Mouse (Mus musculus): ENCODE results near the gene Atp6v1g3.

Gene Atp6v1g3

DNA sequence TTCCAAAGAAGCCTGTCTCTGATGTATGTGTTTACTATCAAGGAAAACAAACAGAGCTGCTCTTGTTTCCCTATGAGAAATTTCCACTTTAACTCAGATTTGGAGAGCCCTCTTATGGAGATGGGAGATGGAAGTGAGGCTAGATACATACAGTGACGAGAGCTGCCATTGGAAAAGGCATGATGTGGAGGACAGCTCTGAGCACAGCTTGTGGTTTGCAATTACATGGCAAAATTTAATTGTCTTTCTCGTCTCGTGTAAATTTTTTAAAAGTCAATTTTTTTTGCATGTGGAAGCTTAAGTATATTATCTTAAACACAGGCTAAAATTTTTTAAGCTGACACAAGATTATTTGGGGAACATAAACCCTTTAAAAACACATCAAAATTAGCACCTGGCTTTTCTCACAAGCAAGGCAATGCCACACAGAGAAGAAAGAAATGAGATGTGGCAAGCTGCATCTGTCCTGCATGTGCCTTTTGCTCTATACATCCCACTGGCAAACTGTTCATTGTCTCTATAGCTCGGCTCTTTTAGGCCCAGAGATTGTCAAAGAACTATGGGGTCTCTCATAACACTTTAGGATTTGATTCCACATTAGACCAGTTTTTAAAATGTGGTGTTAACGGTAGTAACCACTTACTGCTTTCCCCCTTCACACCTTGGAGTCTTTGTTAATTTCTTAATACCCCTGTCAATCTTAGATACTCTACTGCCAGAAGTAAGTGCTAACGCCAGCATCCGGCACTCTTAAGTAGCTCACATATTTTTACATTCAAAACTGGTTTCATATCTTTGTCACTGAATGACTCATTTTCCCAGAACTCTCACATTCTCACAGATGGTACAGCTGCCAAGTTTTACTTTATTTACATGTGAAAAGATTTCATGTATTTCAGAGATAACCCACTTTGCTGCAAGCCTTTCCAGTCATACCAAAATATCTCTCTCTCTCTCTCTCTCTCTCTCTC lies 16.2 kb downstream of the Atp6v1g3 start:
- no peak for DNase-seq

DNA sequence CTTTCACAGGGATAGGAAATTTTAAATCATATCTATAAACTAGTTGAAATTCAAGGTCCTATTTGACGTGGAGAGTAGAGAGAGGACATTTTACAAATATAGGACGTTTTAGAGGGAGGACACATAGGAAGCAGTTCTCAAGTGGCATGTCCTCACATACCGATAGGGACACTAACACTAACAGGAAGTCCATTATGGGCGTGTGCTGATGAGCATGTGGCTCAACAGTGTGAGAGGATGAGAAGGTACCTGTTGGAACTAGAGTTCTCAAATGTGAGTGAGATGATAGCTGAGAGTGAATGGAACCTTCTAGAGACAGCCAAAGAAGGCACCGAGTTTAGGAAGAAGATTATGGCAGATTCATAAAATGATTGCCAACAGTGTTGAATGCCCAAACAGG lies 17.9 kb downstream of the Atp6v1g3 start:
- DNase-seq: no peak

DNA sequence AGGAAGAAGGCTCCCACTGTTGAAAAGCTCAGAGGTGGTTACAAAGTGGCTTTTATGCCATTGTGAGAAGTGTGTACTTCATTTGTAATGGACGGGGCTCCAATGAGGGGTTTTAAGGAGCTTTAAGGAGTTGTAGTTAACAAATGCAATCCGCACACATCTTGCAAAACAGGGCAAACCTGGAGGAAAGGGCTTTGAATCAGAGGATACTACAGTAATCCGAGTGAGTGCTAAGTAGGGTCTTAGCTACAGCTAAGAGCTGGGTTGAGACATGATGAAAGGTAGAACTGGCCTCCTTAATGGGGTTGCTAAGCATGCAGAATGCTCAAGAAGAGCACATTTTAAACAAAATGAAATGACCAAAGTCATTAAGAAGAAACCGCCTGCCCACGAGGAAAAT lies 20.9 kb downstream of the Atp6v1g3 start:
- DNase-seq: no peak

DNA sequence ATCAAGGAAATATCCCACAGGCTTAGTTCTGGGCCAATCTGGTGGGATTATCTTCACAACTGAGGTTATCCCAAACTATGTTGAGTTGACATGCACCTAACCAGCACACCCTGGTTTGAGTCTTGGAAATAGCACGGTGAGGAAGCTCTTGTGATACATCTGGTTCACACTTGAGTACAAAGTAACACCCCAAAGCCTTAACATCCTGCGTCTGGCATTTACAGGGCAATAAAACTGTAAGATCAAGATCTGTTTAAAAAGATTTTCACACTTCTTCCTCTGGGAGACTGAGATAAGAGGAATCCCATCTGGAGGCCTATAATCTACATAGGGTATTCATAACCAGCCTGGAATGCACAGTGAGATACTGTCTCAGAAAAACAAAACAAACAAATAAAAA lies 24.6 kb downstream of the Atp6v1g3 start:
- no peak for DNase-seq

DNA sequence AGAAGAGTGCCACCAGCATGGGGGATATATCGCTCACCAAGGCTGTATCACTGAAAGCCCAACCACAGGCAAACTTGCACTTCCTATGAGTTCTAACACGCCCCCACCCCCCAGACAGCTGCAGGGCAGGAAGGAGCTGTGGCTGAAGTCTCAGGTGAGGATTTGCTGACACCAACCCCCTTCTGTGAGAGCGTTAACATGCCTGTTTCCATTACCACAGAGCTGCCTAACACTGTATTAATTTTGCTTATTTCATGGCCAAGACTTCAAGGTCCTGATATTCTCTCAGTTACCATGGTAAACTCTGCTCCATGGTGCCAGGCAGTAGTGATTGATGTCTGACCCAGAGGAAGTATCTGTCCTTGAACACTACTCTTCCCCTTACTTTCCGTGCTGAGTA lies 26.0 kb downstream of the Atp6v1g3 start:
- DNase-seq: peak; percentile 17

DNA sequence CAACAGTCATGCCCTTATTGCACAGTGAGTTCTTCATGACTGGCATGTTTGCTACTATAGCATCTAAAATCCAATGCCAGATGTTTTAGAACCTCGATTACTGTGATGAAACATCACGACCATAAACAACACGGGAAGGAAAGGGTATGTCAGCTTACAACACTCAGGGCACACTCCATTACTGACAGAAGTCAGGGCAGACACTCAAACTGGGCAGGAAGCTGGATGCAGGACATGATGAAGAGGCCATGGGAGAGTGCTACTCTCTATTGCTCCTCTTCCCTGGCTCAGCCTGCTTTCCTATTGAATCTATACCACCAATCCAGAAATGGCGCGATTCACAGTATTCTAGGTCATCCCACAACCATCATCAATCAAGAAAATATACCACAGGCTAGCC lies 28.4 kb downstream of the Atp6v1g3 start:
- DNase-seq: no peak

DNA sequence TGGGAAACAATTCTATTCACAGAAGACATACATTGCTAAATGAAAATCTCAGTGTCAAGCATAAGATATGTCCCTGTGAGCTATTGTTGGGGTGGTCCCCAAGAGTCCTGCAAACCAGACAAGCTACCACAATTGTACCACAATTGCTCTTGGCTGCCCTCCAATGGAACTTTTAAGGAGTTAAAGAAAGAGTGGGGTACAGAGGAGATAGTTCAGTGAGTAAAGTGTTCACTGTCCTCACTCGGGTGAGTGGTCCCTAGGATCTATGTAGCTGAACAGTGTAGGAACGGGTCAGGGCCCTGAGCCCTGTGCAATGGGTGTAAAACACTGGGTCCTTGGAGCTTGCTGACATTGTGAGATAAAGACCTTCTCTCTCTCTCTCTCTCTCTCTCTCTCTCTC lies 29.2 kb downstream of the Atp6v1g3 start:
- no peak for DNase-seq

DNA sequence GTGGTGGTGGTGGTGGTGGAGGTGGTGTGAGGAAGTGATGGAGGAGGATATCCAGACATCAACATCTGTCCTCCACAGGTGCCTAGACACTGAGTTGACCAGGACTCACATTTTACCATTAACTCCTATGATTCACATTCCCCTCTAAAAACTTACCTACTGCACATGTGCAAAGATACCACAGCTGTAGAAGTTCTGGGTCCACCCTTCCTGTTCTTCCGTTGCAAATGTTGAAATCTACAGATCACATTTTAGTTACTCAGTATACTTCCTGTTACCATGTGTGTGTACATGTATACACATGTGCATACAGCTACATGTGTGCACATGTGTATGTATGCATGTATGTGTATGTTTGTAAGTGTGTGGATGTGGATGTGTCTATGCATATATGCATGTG lies 29.8 kb downstream of the Atp6v1g3 start:
- DNase-seq: peak; percentile 10

DNA sequence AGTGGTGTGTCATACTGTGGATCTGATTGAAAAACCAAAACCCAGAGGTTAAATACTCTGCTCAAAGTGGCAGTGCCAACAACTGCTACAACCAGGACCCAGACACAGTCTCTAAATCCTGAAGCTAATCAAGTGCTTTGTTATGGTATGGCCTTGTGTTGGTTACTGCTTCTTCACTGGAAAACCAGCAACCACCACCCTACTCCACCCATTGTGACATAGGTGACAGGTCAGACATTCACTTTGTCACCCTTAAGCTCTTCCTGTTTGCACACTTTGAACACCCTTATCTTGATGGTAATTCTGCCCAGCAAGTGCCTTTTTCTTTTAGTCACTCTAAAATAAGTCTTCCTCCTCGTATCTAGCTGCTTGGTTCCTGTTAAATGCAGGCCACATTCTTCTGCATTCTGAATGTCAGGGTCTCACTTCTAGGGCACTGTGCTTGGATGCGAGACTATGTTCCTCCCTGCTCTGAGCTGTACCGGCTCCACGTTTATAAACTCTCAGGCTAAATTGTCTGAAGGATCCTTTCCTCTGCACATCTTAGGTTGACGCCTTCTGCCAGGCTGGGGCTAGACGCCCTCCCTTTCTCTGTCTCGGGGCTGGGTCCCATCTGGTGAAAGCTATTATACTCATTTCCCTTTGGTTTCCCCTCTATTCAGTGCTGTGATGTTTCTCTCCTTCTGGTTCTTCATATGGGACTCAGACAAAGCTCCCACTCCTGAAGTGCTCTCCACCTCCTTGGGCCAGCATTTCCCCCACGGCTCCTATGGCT lies 30.8 kb downstream of the Atp6v1g3 start:
- DNase-seq: peak; percentile 28

DNA sequence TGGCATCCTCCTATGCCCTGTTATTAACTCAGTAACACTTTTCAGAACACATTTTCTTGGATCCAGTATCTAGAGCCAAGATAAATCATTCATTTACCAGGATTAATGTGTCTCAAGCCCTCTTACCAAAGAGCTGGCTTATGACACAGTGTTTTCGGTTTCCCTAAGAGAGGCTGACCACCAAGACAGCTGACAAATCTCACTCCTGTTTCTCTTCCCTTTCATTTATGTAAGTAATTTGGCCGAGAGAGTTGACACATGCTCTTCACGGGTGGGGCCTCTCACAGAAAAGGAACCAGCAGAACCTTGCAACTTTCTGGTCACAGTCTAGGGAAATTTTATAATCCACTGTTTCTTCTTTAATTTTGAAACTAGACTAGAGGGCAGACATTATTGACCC lies 49.1 kb downstream of the Atp6v1g3 start:
- DNase-seq: peak; percentile 65

DNA sequence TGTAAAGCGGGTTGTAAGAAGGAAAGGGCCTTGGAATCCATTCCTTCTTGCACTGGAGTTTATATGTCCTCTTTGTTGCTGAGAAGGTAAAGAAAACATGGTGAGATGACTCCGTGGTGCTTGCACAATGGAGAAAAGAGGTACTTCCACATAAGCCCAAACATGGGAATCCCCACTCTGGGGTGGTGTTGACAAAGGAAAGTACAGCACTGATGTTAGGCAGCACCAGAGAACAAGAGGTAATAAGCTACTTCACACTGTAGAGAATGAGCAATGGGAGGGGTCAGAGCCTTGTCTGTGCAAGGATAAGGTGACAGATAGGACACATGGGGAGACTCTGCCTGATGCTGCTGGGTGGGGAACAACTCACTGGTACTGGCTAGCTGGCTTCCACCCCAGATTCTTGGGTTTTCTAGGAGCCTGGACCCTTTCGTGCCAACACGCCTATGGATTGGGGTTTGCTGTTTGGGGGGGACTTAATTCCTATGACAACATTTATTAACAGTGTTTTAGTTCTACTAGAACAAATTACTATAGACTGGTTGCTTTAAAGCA lies 49.6 kb downstream of the Atp6v1g3 start:
- DNase-seq: peak; percentile 56

DNA sequence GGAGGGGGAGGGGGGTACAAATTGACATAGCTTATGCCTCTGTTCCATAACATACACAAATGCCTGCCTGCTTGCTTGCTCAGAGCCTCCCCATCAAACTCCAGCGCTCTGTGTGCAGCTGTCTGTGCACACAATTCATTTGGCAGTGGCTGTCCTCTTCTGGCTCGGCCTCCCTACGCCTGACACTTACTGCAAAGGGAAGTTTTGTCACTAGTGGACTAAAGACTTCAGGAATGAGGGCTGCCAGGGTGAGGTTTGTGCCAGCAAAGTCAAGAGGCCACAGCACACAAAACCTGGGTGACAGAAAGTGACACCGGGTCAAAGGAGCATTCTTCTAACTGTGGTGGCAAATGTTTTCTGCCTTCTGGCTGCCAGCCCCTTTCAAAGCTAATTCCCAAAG lies 52.6 kb downstream of the Atp6v1g3 start:
- DNase-seq: no peak

DNA sequence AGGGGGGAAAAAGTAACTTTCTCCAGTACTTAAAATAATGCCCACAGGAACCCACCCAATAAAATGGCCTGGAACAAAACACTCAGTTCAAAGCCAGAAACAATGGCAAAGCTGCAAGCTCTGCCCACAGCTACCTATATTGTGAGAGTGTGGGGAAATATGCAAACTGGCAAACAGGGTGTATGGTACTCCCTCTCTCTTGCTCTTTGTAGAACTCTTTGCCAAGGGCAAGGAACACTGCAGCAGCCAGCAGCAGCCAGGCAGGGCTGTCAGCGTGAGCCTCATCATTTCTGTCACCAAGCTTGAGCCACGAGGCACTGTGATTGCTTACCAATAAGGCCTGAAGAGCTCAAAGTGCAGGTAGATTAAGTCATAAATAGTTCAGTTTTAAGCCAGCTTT lies 53.0 kb downstream of the Atp6v1g3 start:
- no peak for DNase-seq

DNA sequence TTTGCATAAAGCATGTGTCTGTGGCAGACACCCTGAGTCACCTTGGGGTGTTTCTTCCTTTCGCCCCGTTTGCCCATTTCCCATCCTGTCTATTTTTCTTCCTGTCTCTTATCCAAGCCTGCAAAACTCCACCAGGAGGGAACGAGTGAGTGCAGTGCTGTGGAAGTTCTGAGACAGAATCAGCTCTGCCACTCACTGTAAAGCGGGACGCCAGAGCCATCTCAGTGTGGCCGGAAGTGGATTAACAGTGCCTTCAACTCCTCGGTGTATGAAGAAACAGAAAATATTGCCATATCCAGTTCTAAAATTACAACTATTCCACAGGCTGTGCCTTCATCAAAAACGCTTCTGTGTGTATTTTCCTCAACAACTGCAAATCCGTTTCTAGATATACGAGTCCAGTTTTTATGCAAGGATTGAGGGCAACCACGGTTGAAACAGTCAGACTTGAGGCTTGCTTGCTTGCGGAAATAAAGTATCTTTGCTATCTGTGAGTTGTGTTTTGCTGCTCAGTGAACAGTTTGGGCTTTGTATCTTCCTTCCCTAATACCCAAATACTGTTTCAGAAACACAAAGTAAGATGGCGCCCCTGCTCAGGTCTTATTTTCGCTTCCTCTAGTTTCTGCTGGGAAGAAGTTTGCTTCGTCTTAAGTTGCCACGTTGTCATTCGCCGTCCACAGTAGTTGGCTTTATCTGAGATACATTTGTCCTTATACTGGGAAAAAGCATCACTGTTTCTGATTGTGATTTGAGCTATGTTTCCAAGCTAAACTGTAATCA lies 54.1 kb downstream of the Atp6v1g3 start:
- DNase-seq: no peak

DNA sequence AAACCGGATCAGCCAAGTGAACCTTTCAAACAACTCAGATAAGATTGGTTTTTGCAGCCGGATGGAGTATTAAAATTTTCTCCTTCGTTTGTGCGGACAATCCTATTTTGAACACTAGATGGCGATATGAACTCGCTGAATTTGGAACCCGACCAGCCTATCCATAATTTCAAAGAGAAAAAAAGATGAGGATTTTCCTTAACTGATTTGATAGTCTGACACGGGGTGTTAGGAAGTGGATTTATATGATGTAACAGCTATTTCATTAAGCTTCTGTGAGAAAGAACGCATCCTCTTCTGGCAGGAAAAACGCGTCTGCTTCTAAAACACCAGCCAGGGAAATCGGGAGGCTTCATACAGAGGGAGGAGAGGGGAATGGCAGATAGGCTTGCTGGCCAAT lies 54.8 kb downstream of the Atp6v1g3 start:
- DNase-seq: peak; percentile 59

DNA sequence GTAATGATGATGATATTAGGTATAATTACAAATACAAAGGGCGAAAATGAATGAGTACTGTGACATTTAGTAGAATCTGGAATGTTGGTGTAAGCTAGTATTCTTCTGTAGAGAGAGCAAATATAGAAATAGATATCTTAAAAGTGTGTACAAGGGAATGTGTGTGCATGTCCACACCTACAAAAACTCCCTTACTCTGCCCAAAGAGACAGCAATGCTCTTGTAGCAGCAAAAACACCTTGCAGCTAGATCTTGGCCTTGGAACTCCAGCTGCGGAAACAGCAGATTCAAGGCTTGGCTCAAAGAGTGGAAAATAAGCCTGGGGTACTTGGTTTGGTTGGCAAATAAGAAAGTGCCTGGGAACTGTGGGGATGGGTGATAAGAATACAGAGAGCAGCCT lies 57.0 kb downstream of the Atp6v1g3 start:
- DNase-seq: no peak

DNA sequence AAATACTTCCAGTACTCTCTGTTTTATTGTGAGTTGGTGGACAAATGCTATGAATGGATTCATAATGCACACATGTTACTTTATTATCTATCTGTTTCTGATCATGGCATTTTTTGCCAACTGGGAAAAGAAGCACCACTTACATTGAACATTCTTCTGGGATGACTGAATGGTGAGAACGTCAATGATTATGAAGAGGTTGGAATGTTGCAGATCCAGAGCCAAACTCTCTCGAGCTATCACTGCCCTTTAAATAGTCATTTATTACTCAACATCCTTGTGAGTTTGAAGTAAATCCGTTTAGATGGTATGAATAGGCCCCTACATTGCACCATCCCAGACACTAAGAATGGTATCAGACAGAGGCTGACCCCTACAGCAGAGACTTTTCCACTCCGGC lies 58.1 kb downstream of the Atp6v1g3 start:
- DNase-seq: no peak

DNA sequence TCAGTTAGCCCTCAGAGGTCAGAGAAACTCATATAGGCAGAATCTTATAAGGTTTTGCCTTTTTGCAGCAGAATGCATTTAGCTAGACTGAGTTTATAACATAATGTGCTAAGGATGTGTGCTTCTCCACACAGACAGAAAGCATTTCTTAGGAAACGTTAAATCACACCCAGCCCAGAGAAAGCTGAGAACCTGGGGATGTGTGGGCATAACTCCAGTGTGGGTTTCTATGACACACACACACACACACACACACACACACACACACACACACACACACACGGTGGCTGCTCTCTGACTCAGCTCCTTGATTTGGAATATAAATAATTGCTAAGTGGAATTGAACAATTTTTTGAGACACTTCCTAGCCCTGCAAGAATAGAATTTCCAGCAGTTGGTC lies 61.2 kb downstream of the Atp6v1g3 start:
- no peak for DNase-seq

DNA sequence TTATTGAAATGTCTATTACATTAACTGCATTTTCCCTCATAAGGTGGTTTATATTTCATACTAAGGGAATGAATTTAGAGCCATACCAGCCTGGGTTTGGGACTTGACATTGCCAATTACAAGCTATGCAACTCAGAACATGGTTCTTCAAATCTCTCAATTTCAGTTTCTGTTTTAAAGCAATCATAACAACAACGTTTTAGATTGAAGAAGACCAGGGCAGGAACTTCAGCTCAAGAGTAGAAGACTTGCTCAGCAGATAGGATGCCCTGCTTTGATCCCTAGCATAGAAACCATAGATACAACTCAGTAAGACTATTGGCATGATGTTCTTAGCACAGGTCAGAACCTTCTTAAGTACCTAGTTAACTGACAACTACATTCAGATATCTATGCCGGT lies 63.9 kb downstream of the Atp6v1g3 start:
- no peak for DNase-seq

All from lung, postnatal 36 days (tissue).